Mouse (Mus musculus) brain, adult 2 months (tissue): ENCODE data around the gene Mfap4.

ENCODE experiments used
- DNase-seq: peaks from one replicate; pipeline ENCODE4 v3.0.0; 2011; ENCODE audit warnings: low read depth, low spot score

The Mfap4 gene

GRCm38 (mm10) chr11:61484613-61485540 is at the start of gene Mfap4:
TSS of gene Mfap4 (plus strand) at chr11:61485431.
- peak; percentile 88 for DNase-seq

- no peak for DNase-seq
These were observed 48.9 kb upstream of the Mfap4 start for GRCm38 (mm10) chr11:61436298-61436697.

- peak; percentile 58 for DNase-seq
These were observed 46.1 kb upstream of the Mfap4 start for GRCm38 (mm10) chr11:61439170-61439569.

- no peak for DNase-seq
These were observed 44.8 kb upstream of the Mfap4 start for GRCm38 (mm10) chr11:61440416-61440815.

DNA sequence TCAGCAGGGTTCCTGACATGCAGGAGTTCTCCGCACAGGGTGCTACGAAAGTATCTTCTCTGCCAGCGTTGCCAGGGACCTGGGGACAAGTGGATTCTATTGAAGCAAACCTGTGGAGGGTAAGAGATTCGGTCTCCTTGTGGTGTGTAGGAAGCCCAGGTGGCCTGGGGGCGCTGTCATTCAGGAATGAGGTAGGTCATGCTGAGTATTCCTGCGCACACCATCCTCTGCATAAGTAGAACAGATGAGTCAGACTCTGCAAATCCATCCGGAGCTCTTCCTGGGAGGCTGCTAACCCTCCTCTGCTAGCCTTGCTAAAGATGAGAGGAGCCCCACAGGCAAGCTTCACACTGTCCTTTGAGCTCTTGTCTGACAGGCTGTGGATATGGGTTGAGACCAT is 43.6 kb upstream of the Mfap4 start:
- peak; percentile 89 for DNase-seq

- peak; percentile 53 for DNase-seq
These were observed 41.4 kb upstream of the Mfap4 start for GRCm38 (mm10) chr11:61443807-61444206.

- no peak for DNase-seq
These were observed 37.9 kb upstream of the Mfap4 start for GRCm38 (mm10) chr11:61447296-61447695.

DNA sequence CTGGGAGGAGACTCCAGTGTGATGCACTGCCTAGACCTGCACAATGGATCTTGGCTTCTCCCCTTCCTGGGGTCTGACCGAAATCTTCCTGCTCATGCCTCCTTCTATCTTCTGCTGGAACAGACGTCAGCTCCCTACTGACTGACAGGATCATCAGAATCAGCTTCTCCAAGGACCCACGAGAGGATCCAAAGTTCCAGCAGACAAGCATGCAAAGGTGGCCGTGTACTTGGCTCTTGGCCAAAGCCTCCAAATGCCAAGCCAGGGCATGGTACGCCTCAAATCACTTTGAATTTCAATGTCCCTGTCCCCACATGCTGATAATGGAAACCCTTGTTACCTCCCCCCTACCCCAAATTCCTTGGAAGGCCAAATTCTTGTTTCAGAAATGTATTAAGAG is 37.2 kb upstream of the Mfap4 start:
- peak; percentile 69 for DNase-seq

DNA sequence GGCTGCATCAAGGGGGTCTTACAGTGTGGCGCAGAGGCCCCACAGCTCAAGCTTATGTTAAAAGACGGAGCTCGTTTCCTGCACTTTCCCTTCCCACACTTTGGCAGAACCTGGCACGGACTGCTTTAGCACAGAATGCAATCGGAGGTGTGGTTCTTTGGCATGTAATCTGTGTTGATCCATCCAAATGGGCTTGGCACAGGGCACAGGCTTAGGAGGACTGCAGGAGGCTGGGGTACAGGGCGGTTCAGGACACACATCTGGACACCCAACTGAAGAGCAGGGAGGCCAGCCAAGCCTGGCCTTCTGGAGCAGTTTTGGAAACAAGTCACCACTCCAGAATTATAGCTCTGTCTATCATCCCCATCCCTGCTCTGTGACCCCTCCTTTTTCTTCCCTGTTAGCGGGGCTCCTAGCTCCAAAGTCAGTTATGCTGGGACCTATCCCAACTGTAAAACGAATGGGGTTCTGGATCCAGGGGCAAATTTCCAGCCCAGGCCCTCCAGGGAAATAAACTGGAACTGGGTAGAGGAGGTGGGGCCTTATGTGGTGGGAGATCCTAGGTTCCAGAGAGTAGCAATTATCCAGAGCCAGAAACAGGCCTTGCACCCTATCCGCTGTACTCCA is 36.5 kb upstream of the Mfap4 start:
- DNase-seq, result peak; percentile 96

DNA sequence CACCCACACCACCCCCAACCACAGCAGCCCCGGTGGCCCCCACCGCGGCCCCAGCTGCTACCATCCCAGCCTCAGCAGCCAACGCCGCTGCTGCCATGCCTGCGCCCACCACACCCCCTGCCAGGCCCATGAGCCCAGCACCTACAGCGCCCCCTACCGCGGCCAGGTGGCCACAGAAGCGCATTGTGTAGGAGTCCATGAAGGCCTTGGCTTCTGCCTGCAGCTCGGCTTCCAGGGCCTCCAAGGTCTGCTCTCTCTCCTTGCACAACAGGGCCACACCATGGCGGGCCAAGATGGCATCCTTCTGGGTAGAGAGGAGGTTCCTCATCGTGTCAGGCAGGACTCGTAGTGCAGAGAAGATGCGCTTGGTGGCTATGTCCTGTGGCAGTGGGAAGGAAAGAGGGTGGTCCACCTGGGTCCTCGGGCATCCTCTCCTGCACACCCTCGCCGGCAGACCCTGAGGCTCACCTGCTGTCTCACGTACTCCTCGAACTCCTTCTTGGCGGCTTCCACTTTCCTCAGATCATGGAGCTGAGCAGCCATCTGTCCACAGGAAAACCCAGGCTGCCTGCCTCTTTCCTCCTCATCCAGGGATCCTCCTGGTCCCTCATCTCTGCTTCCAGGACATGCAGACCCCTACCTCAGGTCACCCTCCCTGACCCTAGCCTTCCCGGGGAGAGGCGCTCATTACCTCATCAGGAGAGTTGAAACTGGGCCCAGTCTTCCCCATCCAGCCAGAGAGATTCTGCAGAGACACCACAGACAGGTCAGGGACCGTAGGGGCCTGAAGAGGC is 35.5 kb upstream of the Mfap4 start:
- peak; percentile 64 for DNase-seq

DNA sequence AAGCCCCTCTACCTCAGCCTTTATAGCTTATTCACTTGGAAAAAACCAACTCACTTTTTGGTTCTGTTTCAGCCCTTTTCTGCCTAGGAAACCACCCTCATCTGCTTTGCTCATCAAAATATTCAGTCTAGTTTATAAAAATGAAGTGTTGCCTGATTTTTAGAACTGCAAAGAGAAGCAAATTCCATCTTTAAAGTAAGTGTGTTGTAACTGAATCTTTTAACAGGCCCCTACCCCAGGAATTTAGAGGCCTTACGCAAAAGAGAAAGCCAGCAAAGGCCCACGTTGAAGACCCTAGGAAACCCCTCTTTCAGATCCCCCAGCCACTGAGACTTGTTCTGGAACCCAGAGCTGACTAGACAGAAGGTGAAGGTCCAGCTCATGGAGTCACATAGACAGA is 21.2 kb upstream of the Mfap4 start:
- DNase-seq, result no peak

DNA sequence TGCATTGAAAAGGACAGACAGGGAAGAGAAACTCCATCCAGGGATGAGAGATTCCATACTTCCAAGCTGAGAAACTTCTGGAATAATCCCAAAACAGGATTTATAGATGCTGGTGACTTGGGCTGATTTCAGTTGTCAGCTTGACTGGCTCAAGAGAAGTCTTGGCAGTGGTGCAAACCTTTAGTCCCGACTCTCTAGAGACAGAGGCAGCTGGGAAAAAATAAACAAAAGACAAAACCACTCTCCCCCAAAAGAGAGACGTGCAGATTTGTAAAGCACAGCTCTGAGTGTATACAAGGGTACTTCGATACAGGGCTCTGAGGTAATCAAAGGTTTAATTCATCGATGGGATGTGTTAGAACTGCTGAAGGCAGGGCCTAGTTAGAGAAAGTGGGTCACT is 19.8 kb upstream of the Mfap4 start:
- DNase-seq, result no peak

- peak; percentile 97 for DNase-seq
These were observed 16.7 kb upstream of the Mfap4 start for GRCm38 (mm10) chr11:61468534-61468933.

DNA sequence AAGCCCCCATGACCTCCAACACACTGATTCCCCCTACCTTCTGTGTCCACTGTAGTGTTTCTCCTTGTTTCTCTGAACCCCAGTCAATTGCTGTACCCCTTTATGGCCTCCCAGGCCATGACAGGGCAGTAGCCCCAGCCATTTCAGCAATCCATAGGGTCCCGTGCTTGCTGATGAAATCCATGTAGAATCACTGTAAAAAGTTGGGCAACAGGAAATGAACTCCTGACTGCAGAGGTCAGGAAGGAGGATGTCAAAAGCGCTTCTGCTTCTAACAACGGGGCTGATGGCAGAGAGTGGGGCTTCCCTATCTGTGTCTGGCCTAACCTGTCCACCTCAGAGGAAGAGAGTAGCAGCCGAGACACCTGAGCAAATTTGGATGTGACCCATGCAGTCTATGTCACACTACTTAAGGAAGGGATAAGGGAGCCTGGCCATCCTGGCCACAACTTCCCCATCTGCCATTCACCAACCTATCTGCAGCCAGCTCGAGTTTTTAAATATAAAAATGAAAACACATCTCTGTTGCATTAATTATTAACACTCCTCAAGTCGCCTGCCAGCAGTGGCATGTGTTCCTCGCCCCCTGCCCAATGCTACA is 15.8 kb upstream of the Mfap4 start:
- DNase-seq, result no peak

DNA sequence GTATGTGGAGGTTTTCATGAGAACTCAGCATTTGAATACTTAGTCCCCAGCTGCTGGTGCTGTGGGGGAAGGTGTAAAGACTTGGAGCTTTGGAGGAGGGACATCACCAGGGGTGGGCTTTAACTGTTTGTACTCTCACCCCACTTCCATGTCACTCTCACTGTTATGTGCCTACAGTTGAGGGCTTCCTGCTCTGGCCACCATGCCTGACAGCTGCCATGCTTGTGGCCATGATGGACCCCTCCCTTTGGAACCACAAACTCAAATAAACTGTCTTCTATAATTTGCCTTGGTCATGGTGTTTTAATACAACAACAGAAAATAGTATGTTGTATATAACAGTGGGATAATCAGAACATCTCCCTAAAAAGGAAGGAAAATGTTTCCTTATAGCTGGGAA is 14.4 kb upstream of the Mfap4 start:
- DNase-seq, result no peak

DNA sequence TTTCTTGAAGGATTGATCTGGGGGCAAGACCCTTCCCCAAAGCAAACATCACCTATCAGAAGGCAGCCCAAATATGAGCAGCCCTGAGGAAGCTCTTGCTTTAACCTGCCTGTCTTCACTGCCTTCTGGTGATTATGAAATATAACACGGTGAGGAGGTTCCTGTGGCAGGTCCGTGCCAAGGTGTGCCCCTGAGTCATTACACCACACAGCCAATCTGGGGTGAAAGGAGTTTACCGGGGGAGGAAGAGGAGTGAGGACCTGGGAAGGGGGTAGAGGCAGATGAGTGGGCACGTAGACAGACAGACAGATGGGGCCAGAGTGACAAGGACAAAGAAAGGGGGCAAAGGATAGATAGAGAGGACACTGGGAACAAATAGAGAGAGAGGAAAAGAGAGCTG is 11.6 kb upstream of the Mfap4 start:
- no peak for DNase-seq

- peak; percentile 81 for DNase-seq
These were observed 8.3 kb upstream of the Mfap4 start for GRCm38 (mm10) chr11:61476786-61477382.

DNA sequence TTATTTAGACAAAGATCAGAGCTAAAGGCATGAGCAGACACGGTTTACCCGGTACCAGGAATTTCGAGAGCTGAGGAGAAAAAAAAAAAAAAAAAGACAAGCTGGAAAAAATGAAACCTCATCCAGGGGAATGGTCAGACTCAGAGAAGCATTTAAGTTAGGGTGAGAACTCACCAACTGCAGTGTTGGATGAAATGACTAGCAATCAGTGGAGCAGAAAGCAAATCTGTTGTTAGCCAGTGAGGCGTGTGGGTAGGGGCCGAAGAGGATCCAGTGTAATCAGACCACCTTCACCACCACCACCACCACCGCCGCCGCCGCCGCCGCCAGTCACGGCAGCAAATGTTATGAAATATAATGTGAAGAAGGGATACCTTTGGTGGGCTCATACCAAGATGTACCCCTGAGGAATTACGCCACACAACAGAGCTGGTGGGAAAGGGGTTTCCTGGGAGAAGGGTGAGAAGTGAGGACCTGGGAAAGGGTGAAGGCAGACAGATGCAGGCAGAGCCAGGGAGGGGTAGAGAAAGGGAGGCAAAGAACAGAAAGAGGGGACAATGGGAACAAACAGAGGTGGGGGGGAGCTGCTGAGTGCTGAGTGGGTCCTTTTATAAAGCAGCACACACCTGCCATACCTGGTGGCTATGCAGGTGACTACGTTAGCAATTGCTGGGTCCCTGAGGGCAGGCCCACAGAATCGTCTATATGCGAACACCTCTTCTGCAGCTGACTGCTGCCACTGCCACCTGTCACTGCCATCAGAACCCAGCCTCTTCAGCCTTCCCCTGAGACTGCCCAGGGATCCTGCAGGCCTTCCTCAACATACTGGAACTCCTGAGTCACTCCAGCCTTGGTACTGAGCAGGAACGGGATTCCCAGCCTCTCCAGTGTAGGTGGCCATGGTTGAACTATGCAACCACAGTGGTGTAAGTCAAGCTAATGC is 7.4 kb upstream of the Mfap4 start:
- DNase-seq, result no peak

DNA sequence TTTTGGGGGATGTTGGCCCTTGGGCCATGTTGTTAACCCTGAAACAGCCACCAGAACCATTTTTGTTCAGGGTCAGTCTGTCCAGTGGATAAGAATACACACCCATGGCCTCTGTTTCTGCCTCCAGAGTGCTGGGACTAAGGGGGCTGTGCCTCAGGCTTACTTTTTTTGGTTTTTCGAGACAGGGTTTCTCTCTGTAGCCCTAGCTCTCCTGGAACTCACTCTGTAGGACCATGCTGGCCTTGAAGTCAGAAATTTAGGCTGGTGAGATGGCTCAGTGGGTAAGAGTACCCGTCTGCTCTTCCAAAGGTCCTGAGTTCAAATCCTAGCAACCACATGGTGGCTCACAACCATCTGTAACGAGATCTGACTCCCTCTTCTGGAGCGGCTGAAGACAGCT is 6.4 kb upstream of the Mfap4 start:
- DNase-seq, result no peak
